In the genomic region with DNA sequence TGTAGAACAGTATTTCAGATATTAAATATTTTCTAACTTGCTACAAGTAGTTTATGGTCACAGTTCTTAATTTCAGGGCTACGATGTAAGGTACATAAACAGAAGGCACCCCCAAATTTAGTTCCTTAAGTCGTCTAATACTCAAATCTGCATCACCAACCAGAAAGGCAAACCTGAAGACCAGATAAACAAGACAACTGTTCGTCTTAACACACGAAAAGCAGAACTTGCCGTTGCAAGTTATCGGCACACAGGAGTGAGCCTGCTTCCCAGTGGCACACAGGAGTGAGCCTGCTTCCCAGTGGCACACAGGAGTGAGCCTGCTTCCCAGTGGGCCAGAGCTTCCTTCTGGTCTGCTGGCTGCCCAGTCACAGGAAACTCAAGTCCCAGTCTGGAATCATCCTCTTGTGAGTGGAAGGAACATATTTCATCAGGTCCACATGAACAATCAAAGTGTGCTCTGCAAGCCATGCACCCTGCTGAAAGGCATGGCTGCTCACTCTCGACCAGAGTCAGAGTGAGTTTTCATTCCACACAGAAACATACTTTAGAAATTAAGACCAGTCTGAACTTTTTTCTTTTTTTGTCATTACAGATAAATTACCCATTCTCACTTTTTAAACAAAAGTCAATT, we compare ENCODE assay signal across 9 mouse cellular contexts.
DNase-seq lines count a peak whose midpoint lies in the region; ATAC-seq and TF ChIP-seq lines count a peak whose summit lies in the region.
"Had no signal": no experiment of that assay in that cellular context is flagged by ENCODE, and none has a peak within 500 bp of the region (broad histone marks: within the 10 kb centered on the region; RNA-seq: fewer than 3 reads in every experiment).

No protein-coding gene starts in this region.

- no peaks in the 10 kb centered on the region for H3K36me3 ChIP-seq in midbrain, embryonic 10.5 days
- no peaks in the 10 kb centered on the region for H3K36me3 ChIP-seq in midbrain, postnatal 0 days (ENCODE audit: insufficient read depth, low read length)
- H3K36me3 ChIP-seq in limb, embryonic 11.5 days (ENCODE audit: control insufficient read depth, insufficient read depth, low read length) = no peaks in the 10 kb centered on the region
- H3K36me3 ChIP-seq in stomach, embryonic 14.5 days (ENCODE audit: control insufficient read depth, insufficient read depth, low read length) = no peaks in the 10 kb centered on the region

- no peak for TF ChIP-seq CTCF in gastrocnemius, adult 2 months (IDR thresholded peaks at IDR 0.05)
- no peak for TF ChIP-seq CTCF in midbrain, postnatal 0 days (IDR thresholded peaks at IDR 0.05)

- peak overlapping the region; percentile 80 for H3K27ac ChIP-seq in gastrocnemius, adult 2 months
- H3K27ac ChIP-seq in midbrain, embryonic 10.5 days (replicated peaks) = peak overlapping the region; percentile 72; the same call in 1 of the 2 replicates
- H3K27ac ChIP-seq in midbrain, postnatal 0 days (ENCODE audit: low read depth, low read length) = no peak overlapping the region
- no peak overlapping the region for H3K27ac ChIP-seq in limb, embryonic 11.5 days (replicated peaks; ENCODE audit: low read depth, low read length)
- no peak overlapping the region for H3K27ac ChIP-seq in stomach, embryonic 14.5 days (ENCODE audit: low read length)
- H3K27ac ChIP-seq: forebrain, embryonic 13.5 days had no signal

- no peak overlapping the region for H3K4me2 ChIP-seq in midbrain, postnatal 0 days (ENCODE audit: low read depth, low read length, poor library complexity, severe bottlenecking)
- peak overlapping the region; percentile 45 for H3K4me2 ChIP-seq in limb, embryonic 11.5 days (ENCODE audit: low read depth, severe bottlenecking)
- H3K4me2 ChIP-seq in stomach, embryonic 14.5 days (replicated peaks; ENCODE audit: low read depth, low read length) = peak overlapping the region; percentile 26; the same call in 1 of the 2 replicates
- H3K4me2 ChIP-seq: forebrain, embryonic 13.5 days had no signal

- H3K4me1 ChIP-seq in midbrain, embryonic 10.5 days = peaks cover 92% of the 10 kb centered on the region
- H3K4me1 ChIP-seq in midbrain, postnatal 0 days (ENCODE audit: insufficient read depth, low read length) = peaks cover 6% of the 10 kb centered on the region; the same call in 1 of the 2 replicates
- H3K4me1 ChIP-seq in limb, embryonic 11.5 days (ENCODE audit: control insufficient read depth, insufficient read depth, low read length) = peaks cover 44% of the 10 kb centered on the region
- H3K4me1 ChIP-seq in stomach, embryonic 14.5 days (ENCODE audit: control insufficient read depth, insufficient read depth, low read length) = peaks cover 30% of the 10 kb centered on the region; the same call in 1 of the 2 replicates

- intact Hi-C loops in gastrocnemius, adult 2 months (cut with DNase I) = no loop called here

- ATAC-seq in midbrain, postnatal 0 days (ENCODE audit: low FRiP score) = no peak
- ATAC-seq in limb, embryonic 11.5 days (ENCODE audit: insufficient number of reproducible peaks, low FRiP score, low TSS enrichment, low read depth) = no peak
- no peak for ATAC-seq in stomach, embryonic 14.5 days (ENCODE audit: insufficient number of reproducible peaks, insufficient read depth, low FRiP score, low read depth)
- ATAC-seq: forebrain, embryonic 13.5 days had no signal

- peak overlapping the region; percentile 73 for H3K4me3 ChIP-seq in gastrocnemius, adult 2 months
- H3K4me3 ChIP-seq in midbrain, embryonic 10.5 days = peak overlapping the region; percentile 32
- no peak overlapping the region for H3K4me3 ChIP-seq in midbrain, postnatal 0 days (ENCODE audit: low read depth, low read length)
- peak overlapping the region; percentile 28 for H3K4me3 ChIP-seq in limb, embryonic 11.5 days (ENCODE audit: low read depth, low read length)
- H3K4me3 ChIP-seq in stomach, embryonic 14.5 days (ENCODE audit: low read depth, low read length) = peak overlapping the region; percentile 18; the same call in 1 of the 2 replicates
- H3K4me3 ChIP-seq: forebrain, embryonic 13.5 days had no signal

- H3K27me3 ChIP-seq in midbrain, embryonic 10.5 days (ENCODE audit: low read depth, poor library complexity, severe bottlenecking) = no peaks in the 10 kb centered on the region
- no peaks in the 10 kb centered on the region for H3K27me3 ChIP-seq in midbrain, postnatal 0 days (ENCODE audit: insufficient read depth, low read length)
- no peaks in the 10 kb centered on the region for H3K27me3 ChIP-seq in limb, embryonic 11.5 days (ENCODE audit: control insufficient read depth, insufficient read depth, low read length)
- H3K27me3 ChIP-seq in stomach, embryonic 14.5 days (ENCODE audit: control insufficient read depth, insufficient read depth, low read length) = no peaks in the 10 kb centered on the region
- H3K27me3 ChIP-seq: forebrain, embryonic 13.5 days had no signal

- H3K9me3 ChIP-seq in midbrain, embryonic 10.5 days (replicated peaks) = no peaks in the 10 kb centered on the region
- no peaks in the 10 kb centered on the region for H3K9me3 ChIP-seq in midbrain, postnatal 0 days (ENCODE audit: low read length)
- H3K9me3 ChIP-seq in limb, embryonic 11.5 days (ENCODE audit: control insufficient read depth, low read length) = no peaks in the 10 kb centered on the region
- H3K9me3 ChIP-seq in stomach, embryonic 14.5 days (ENCODE audit: control insufficient read depth, low read depth, low read length) = no peaks in the 10 kb centered on the region
- H3K9me3 ChIP-seq: forebrain, embryonic 13.5 days had no signal

- no peak overlapping the region for H3K9ac ChIP-seq in midbrain, postnatal 0 days (replicated peaks; ENCODE audit: low read length, poor library complexity, severe bottlenecking)
- peak overlapping the region; percentile 39; the same call in 1 of the 2 replicates for H3K9ac ChIP-seq in limb, embryonic 11.5 days (ENCODE audit: low read length)
- no peak overlapping the region for H3K9ac ChIP-seq in stomach, embryonic 14.5 days (replicated peaks; ENCODE audit: low read depth, low read length)
- H3K9ac ChIP-seq: forebrain, embryonic 13.5 days had no signal

- 73% methylated on average over 7 of the region's 7 CpGs for WGBS in midbrain, embryonic 10.5 days
- 65% methylated on average over 7 of the region's 7 CpGs for WGBS in midbrain, postnatal 0 days
- 30% methylated on average over 7 of the region's 7 CpGs for WGBS in limb, embryonic 11.5 days
- 64% methylated on average over 7 of the region's 7 CpGs for WGBS in stomach, embryonic 14.5 days

- no peak for DNase-seq in gastrocnemius, adult 2 months
- no peak for DNase-seq in gastrocnemius, adult 8-10 months (ENCODE audit: low spot score in 2 of 2)
- DNase-seq in midbrain, embryonic 10.5 days (ENCODE audit: low spot score) = no peak
- no peak for DNase-seq in midbrain, postnatal 0 days (ENCODE audit: low spot score)
- no peak for DNase-seq in limb, embryonic 11.5 days (ENCODE audit: low spot score)
- no peak for DNase-seq in retina, postnatal 1 day
- no peak for DNase-seq in embryo, embryonic 10.5 days (ENCODE audit: low spot score)

Comparison
In these comparisons a context has a peak if more than half of its experiments do, and no peak if none do; other contexts are left out.
1. H3K27ac ChIP-seq: peak in gastrocnemius, adult 2 months (single experiment) and midbrain, embryonic 10.5 days (single experiment); none in midbrain, postnatal 0 days (single experiment), limb, embryonic 11.5 days (single experiment) and stomach, embryonic 14.5 days (single experiment).